Mouse (Mus musculus): ENCODE results near the gene Lsp1. TPM values are rescaled to one million over a fixed set of nuclear protein-coding genes. Genes with fewer than 3 reads are reported as not detected.
A peak's percentile ranks its signal among the peaks of the same experiment; 100 is the strongest.

Lsp1 gene
- polyA plus RNA-seq, 1 experiment from 2014 or later: 5.1 TPM

DNA sequence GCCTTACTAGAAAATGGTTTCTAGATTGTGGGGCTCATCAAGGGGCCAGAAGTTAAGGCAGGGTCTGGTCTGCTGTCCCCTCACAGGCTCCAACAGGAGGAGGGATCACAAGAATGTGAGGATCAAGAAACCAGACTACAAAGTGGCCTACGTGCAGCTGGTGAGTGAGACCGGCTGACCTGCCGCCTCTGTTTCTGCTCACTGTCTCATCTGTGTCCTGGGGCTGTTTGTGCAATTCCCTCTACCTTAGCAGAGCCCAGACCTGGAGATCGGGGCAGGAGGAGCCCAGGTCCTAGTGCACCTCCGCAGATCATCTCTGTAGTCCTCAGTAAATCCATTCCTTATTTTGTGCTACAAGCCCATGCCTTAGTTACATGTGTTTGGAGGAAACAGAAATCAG lies 76.6 kb downstream of the Lsp1 start:
- no peaks in the 10 kb centered on the region for H3K9me3 ChIP-seq
- H3K4me2 ChIP-seq: no peak overlapping the region
- WGBS: 76% methylated on average over 5 of the region's 5 CpGs
- H3K36me3 ChIP-seq: peaks cover 27% of the 10 kb centered on the region
- H3K4me1 ChIP-seq (replicated peaks): peaks cover 33% of the 10 kb centered on the region
- no peak overlapping the region for H3K4me3 ChIP-seq
- no peak for ATAC-seq (ENCODE audit: low FRiP score)
- no peak overlapping the region for H3K27ac ChIP-seq
- H3K9ac ChIP-seq: no peak overlapping the region
- no peaks in the 10 kb centered on the region for H3K27me3 ChIP-seq

DNA sequence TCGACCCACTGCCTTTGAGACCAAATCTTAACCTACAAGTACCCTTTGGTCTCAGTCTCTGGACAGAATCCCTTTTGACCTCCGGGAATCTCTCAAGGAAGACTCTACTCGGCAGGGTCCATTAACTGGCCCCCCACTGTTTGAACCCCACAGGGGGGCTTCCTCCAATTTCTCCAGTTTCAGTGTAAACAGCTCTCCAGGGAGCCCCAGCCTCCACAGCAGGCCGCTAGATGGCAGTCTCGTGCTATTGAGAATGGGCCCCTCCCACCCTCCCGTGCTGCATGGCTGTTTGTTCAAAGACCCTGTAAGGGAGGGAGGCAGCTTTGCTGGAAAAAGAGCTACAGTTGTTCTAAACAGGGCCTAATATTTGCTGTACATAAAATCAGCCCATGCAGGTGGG lies 77.3 kb downstream of the Lsp1 start:
- Histone ChIP-seq H3K4me3 (no peak overlapping the region), H3K9me3 (no peaks in the 10 kb centered on the region), H3K27me3 (no peaks in the 10 kb centered on the region), H3K36me3 (peaks cover 27% of the 10 kb centered on the region), H3K27ac (peak overlapping the region; percentile 72), H3K4me2 (no peak overlapping the region), H3K9ac (peak overlapping the region; percentile 55; the same call in 1 of the 2 replicates), H3K4me1 (replicated peaks) (peaks cover 34% of the 10 kb centered on the region)
- ATAC-seq (ENCODE audit: low FRiP score): 0 out of 2 replicates have a peak, but pooled peaks have one; percentile 32
- WGBS: 8% methylated on average over 6 of the region's 6 CpGs

DNA sequence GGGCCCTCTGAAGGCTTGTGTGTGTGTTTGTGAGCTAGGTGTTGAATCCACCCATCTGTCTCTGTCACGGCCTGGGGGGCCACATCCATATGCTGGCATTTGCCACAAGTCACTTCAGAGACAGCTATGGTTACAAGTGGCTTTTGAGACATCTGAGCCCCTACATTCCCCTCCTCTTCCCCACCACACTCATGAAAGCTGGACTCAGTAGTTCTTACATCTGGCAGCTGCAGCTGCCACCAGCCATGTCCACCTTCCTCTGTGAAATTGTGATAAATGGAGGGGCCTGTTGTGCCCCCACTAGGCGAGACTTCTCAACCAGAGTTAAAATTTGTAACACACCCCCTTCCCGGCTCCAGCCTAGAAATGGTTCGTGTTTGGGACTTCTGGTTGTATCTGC lies 77.7 kb downstream of the Lsp1 start:
- ATAC-seq (ENCODE audit: low FRiP score): no peak
- 30% methylated on average over 4 of the region's 4 CpGs for WGBS
- Histone ChIP-seq H3K9ac (peak overlapping the region; percentile 55; the same call in 1 of the 2 replicates), H3K9me3 (no peaks in the 10 kb centered on the region), H3K4me2 (no peak overlapping the region), H3K27ac (peak overlapping the region; percentile 72), H3K4me1 (replicated peaks) (peaks cover 37% of the 10 kb centered on the region), H3K4me3 (no peak overlapping the region), H3K36me3 (peaks cover 27% of the 10 kb centered on the region), H3K27me3 (no peaks in the 10 kb centered on the region)

DNA sequence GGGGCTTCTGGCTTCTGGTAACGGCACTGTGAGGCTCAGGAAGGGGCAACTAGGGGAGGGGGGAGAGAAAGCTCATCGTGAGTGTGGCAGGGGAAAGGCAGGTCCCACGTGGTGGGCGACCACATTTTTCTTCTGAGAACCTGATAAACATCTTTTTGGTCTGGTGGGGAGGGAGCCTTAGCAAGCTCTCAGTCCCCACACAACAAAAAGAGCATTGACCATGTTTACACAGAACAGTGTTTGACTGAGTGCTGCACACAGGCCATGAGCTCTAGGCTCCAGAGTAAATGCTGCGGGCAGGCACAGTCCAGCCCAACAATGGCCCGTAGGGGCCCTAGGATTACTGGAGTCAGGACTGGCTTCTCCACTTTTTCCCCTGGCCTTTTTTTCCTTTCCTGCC lies 78.2 kb downstream of the Lsp1 start:
- H3K27me3 ChIP-seq: no peaks in the 10 kb centered on the region
- H3K4me1 ChIP-seq (replicated peaks): peaks cover 33% of the 10 kb centered on the region
- peak overlapping the region; percentile 72 for H3K27ac ChIP-seq
- H3K36me3 ChIP-seq: peaks cover 27% of the 10 kb centered on the region
- peak overlapping the region; percentile 55; the same call in 1 of the 2 replicates for H3K9ac ChIP-seq
- no peak overlapping the region for H3K4me3 ChIP-seq
- 29% methylated on average over 6 of the region's 6 CpGs for WGBS
- no peak overlapping the region for H3K4me2 ChIP-seq
- ATAC-seq (ENCODE audit: low FRiP score): no peak
- H3K9me3 ChIP-seq: no peaks in the 10 kb centered on the region

DNA sequence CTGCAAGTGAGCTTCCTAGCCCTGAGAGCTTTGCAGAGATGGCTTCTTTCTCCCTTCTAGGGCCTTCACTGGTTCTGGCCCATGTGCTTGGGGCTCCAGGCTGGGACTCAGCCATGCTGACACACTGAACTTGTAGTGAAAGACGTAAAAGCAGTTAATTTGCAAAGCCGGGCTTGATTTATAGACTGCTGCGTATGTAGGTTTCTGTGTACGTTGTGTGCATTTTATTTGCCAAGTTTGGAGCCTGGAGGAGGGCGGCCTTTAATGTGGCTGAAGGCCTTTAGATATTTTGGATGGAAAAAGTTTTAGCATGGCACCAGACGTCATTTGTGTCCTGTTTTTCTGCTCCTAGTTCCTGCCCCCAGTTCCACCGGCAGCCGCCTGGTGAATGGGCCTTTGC lies 79.2 kb downstream of the Lsp1 start:
- 64% methylated on average over 8 of the region's 8 CpGs for WGBS

DNA sequence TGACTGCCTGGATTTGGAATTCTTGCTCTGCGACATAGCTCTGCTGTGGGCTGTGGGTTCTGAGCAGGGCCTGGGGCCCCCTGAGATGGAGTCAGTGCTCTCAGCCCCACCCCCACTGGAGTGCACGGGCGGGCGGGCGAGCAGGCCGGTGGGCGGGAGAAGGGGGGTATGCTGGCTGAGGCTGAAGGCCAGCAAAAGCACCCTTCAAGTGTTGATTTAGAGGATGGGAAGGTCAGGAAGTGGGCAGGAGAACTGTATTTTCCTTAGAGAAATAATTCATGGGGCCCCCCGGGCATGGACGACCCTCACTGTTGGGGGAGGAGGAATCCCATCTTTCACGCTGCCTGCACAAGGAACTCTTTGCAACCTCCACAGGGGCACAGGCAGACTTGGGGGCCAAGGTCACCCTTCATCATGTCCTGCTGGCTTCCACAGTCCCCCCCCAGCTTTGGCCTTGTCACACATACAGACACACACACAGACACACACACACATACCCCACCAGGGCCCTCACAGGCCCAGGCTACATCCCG lies 82.2 kb downstream of the Lsp1 start:
- Histone ChIP-seq H3K4me3 (no peak overlapping the region), H3K27ac (no peak overlapping the region), H3K36me3 (peaks cover 26% of the 10 kb centered on the region), H3K4me1 (replicated peaks) (peaks cover 23% of the 10 kb centered on the region), H3K9ac (peak overlapping the region; percentile 3), H3K9me3 (no peaks in the 10 kb centered on the region), H3K4me2 (no peak overlapping the region), H3K27me3 (no peaks in the 10 kb centered on the region)
- no peak; the same call in 1 of the 2 replicates for ATAC-seq (ENCODE audit: low FRiP score)
- 36% methylated on average over 11 of the region's 11 CpGs for WGBS

More for the DNA sequence above, 79.2 kb downstream of the Lsp1 start:
- Histone ChIP-seq H3K36me3 (peaks cover 27% of the 10 kb centered on the region), H3K4me3 (no peak overlapping the region), H3K4me2 (no peak overlapping the region), H3K9ac (no peak overlapping the region), H3K9me3 (no peaks in the 10 kb centered on the region), H3K4me1 (replicated peaks) (peaks cover 23% of the 10 kb centered on the region), H3K27ac (no peak overlapping the region), H3K27me3 (no peaks in the 10 kb centered on the region)
- no peak for ATAC-seq (ENCODE audit: low FRiP score)

Other genes with a start within 250 kb of the Lsp1 start
- gene Gm7579, start 248.9 kb upstream of the Lsp1 start, polyA plus RNA-seq (2015; fragmentation: Nextera tagmentation; extraction: Ambion mirVana): not detected in 2 replicates
- gene Krtap5-5, start 230.8 kb upstream of the Lsp1 start, polyA plus RNA-seq (2015; fragmentation: Nextera tagmentation; extraction: Ambion mirVana): not detected in 2 replicates
- gene Gm40460, start 219.7 kb upstream of the Lsp1 start, polyA plus RNA-seq (2015; fragmentation: Nextera tagmentation; extraction: Ambion mirVana): not detected in 2 replicates
- gene Gm2431, start 202.5 kb upstream of the Lsp1 start, polyA plus RNA-seq (2015; fragmentation: Nextera tagmentation; extraction: Ambion mirVana): not detected in 2 replicates
- not detected in 2 replicates for gene Gm4559, start 186.4 kb upstream of the Lsp1 start, polyA plus RNA-seq (2015; fragmentation: Nextera tagmentation; extraction: Ambion mirVana)
- gene Krtap5-1, start 163.7 kb upstream of the Lsp1 start, polyA plus RNA-seq (2015; fragmentation: Nextera tagmentation; extraction: Ambion mirVana): not detected in 2 replicates
- gene Krtap5-4, start 157.3 kb upstream of the Lsp1 start, polyA plus RNA-seq (2015; fragmentation: Nextera tagmentation; extraction: Ambion mirVana): not detected in 2 replicates
- gene Ifitm10, start 87.1 kb upstream of the Lsp1 start, polyA plus RNA-seq (2015; fragmentation: Nextera tagmentation; extraction: Ambion mirVana): 2.3 and 2.6 TPM in 2 replicates
- 0.36 TPM in 1 of 2 replicates, not detected in the other for gene Gm49369, start 78.1 kb upstream of the Lsp1 start, polyA plus RNA-seq (2015; fragmentation: Nextera tagmentation; extraction: Ambion mirVana)
- 270 and 293 TPM in 2 replicates for gene Ctsd, start 72.8 kb upstream of the Lsp1 start, polyA plus RNA-seq (2015; fragmentation: Nextera tagmentation; extraction: Ambion mirVana)
- gene Syt8, start 26.0 kb upstream of the Lsp1 start, polyA plus RNA-seq (2015; fragmentation: Nextera tagmentation; extraction: Ambion mirVana): not detected in 2 replicates
- 1.4 and 1.8 TPM in 2 replicates for gene Tnni2, start 19.0 kb upstream of the Lsp1 start, polyA plus RNA-seq (2015; fragmentation: Nextera tagmentation; extraction: Ambion mirVana)
- gene Tnnt3, start 38.0 kb downstream of the Lsp1 start, polyA plus RNA-seq (2015; fragmentation: Nextera tagmentation; extraction: Ambion mirVana): 1.1 and 2.5 TPM in 2 replicates
- gene Mrpl23, start 71.9 kb downstream of the Lsp1 start, polyA plus RNA-seq (2015; fragmentation: Nextera tagmentation; extraction: Ambion mirVana): 16.9 and 19.5 TPM in 2 replicates
- 179 and 205 TPM in 2 replicates for gene Igf2, start 206.0 kb downstream of the Lsp1 start, polyA plus RNA-seq (2015; fragmentation: Nextera tagmentation; extraction: Ambion mirVana)
- gene Gm49394, start 209.1 kb downstream of the Lsp1 start, polyA plus RNA-seq (2015; fragmentation: Nextera tagmentation; extraction: Ambion mirVana): not detected in 2 replicates

Measured in hindbrain, embryonic 13.5 days (tissue).